Mouse (Mus musculus): Measurements from ENCODE around the gene Desi2. TPM values are rescaled to one million over a fixed set of nuclear protein-coding genes. Genes with fewer than 3 reads are reported as not detected.
"Not testable (repeated sequence)": the region's sequence is repeated elsewhere in the genome, so short reads cannot be mapped to it uniquely, and the experiment has no call there.

The Desi2 gene
- total RNA-seq (2021): 10 to 100 TPM; 17.7 to 29.3 TPM
- long read RNA-seq, experiment 1, full-length matches to known transcripts: 10 of 17 reads
- long read RNA-seq, experiment 1, partial matches to known transcripts: 1 of 17 reads
- long read RNA-seq, experiment 1, other reads (novel, unspliced or antisense): 6 of 17 reads
- long read RNA-seq, experiment 2, full-length matches to known transcripts: 27 of 46 reads
- long read RNA-seq, experiment 2, partial matches to known transcripts: 1 of 46 reads
- long read RNA-seq, experiment 2, other reads (novel, unspliced or antisense): 18 of 46 reads

GRCm38 (mm10) chr1:178187216-178187791 lies at the start of gene Desi2:
Gene Desi2, plus strand, starts transcription at chr1:178187417.
- peak; percentile 82 to 88 for DNase-seq (ENCODE audit: low spot score in 2 of 2)

- peak in 1 of 2 experiments; percentile 17 for DNase-seq (ENCODE audit: low spot score in 2 of 2)
These were observed 40.7 kb upstream of the Desi2 start for GRCm38 (mm10) chr1:178146513-178146912.

GRCm38 (mm10) chr1:178146915-178147314 lies 40.3 kb upstream of the Desi2 start:
- DNase-seq (ENCODE audit: low spot score in 2 of 2): not testable (repeated sequence)

- no peak for DNase-seq (ENCODE audit: low spot score in 2 of 2)
These were observed 5.0 kb upstream of the Desi2 start for GRCm38 (mm10) chr1:178182251-178182650.

GRCm38 (mm10) chr1:178185591-178185990 lies 1.6 kb upstream of the Desi2 start:
- DNase-seq (ENCODE audit: low spot score in 2 of 2): no peak

GRCm38 (mm10) chr1:178187810-178188209 lies 593 bp downstream of the Desi2 start:
- not testable (repeated sequence) for DNase-seq (ENCODE audit: low spot score in 2 of 2)

- DNase-seq (ENCODE audit: low spot score in 2 of 2): no peak
These were observed 1.2 kb downstream of the Desi2 start for GRCm38 (mm10) chr1:178188386-178188785.

GRCm38 (mm10) chr1:178205701-178206325 lies 18.6 kb downstream of the Desi2 start:
- DNase-seq (ENCODE audit: low spot score in 2 of 2): no peak

- DNase-seq (ENCODE audit: low spot score in 2 of 2): not testable (repeated sequence)
These were observed 20.6 kb downstream of the Desi2 start for GRCm38 (mm10) chr1:178207856-178208255.

GRCm38 (mm10) chr1:178209966-178210365 lies 22.7 kb downstream of the Desi2 start:
- DNase-seq (ENCODE audit: low spot score in 2 of 2): no peak

GRCm38 (mm10) chr1:178217157-178217556 lies 29.9 kb downstream of the Desi2 start:
- DNase-seq (ENCODE audit: low spot score in 2 of 2): no peak

GRCm38 (mm10) chr1:178218305-178218704 lies 31.1 kb downstream of the Desi2 start:
- DNase-seq (ENCODE audit: low spot score in 2 of 2): no peak

- no peak for DNase-seq (ENCODE audit: low spot score in 2 of 2)
These were observed 32.2 kb downstream of the Desi2 start for GRCm38 (mm10) chr1:178219166-178220077.

GRCm38 (mm10) chr1:178228888-178229287 lies 41.7 kb downstream of the Desi2 start:
- DNase-seq (ENCODE audit: low spot score in 2 of 2): not testable (repeated sequence)

GRCm38 (mm10) chr1:178234109-178234508 lies 46.9 kb downstream of the Desi2 start:
- no peak for DNase-seq (ENCODE audit: low spot score in 2 of 2)

- DNase-seq (ENCODE audit: low spot score in 2 of 2): no peak
These were observed 48.8 kb downstream of the Desi2 start for GRCm38 (mm10) chr1:178235919-178236466.

GRCm38 (mm10) chr1:178238676-178239075 lies 51.5 kb downstream of the Desi2 start:
- no peak for DNase-seq (ENCODE audit: low spot score in 2 of 2)

GRCm38 (mm10) chr1:178241884-178242508 lies 54.8 kb downstream of the Desi2 start:
- no peak for DNase-seq (ENCODE audit: low spot score in 2 of 2)

GRCm38 (mm10) chr1:178248107-178248820 lies 61.0 kb downstream of the Desi2 start:
- DNase-seq (ENCODE audit: low spot score in 2 of 2): no peak

- no peak for DNase-seq (ENCODE audit: low spot score in 2 of 2)
These were observed 67.4 kb downstream of the Desi2 start for GRCm38 (mm10) chr1:178254598-178254997.
